Mouse (Mus musculus): ENCODE data around the gene Bicd2.

The Bicd2 gene

DNA sequence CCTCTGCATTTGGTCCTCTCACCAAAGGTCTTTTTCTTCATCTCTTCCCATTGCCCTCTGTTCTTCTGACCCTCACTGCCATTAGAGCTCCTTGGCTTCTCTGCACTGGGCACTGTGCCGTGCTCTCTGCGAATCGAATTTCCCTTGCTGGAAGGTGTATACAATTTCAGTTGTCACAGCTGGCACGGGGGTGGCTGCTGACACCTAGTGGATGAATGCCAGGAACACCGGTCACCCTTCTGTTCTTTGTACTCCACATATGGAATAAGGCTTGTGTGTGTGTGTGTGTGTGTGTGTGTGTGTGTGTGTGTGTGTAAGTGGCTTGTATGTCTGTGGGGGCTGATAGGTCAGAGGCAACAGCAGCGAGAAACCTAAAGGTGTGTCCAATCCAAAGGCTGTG, 58.8 kb downstream of the Bicd2 start:
- DNase-seq (ENCODE audit: low read depth): peak; percentile 11

DNA sequence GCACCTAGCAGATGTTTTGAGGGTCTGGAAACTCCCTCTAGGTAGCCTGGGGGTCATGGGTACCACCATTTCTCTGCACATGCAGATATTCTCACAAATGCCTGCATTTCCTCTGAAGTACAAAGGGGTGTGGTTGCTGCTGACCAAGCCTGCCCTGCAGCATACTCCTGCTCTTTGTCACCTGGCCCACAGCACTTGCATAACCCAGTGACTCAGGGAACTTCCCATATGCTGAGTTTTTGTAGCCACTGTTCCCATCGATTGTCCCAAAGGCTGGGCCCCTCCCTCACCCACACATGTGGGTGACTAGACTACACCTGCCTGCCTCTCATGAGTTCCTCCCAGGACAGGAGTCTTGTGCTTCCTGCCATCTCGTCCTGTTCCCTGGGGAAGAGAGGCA, 61.2 kb downstream of the Bicd2 start:
- peak; percentile 27 for DNase-seq (ENCODE audit: low read depth)

DNA sequence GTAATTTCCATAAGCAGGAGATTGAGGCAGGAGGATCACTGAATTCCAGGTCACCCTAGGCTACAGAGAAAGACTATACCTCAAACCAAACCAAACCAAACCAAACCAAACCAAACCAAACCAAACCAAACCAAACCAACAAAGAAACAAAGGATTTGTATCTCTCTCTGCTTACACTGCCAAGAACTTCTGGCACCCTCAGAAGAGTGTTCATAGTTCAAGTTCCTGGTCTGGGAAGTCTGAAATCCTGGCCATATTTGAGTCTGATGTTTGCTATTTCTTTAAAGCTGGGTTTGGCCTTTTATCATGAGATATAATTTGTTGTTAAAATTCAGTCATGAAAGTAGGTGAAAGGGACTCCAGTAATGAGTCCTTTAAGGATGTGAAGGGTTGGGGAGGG, 66.4 kb downstream of the Bicd2 start:
- no peak for DNase-seq (ENCODE audit: low read depth)

DNA sequence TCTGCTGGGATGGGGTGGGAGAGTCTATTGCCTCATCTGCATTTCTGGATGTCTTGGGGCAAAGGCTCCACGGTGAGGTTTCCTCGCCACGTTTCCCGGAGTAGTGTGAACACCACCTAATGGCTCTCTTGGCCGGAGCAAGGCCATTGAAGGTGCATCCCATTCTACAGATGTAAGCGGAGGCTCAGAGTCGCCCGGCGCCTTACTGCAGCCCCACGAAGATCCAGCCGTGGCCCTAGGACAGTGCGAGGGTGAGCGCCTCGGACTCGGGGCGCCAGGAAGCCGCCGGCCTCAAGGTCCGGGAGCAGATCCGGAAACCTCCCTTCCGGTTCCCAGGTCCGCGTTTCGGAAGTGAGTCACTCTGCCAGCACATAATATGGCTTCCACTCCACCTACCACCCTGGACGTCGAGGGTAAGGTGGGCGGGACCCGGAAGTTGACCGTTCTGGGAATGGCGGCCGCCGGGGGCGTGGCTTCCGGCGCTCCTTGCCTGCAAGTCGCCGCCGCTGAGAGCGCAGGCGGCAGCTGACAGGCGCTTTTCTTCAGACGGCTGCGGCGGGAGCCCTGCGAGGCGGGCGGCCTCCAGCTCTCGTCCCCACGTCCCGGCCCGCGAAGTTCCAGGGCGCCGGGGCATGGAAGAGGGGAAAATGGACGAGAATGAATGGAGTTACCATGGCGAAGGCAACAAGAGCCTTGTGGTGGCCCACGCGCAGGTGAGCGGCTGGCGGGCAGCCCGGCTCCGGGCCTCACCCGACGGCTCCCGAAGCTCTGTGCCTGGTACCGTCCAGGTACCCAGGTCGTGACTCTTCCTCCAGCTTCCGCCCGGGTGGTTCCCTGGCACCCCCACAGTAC, 79.6 kb downstream of the Bicd2 start, which contains the start of gene Ippk:
Gene Ippk (plus strand): TSS at position 496 of the 852 bp plus-strand sequence.
- peak; percentile 98 for DNase-seq (ENCODE audit: low read depth)

DNA sequence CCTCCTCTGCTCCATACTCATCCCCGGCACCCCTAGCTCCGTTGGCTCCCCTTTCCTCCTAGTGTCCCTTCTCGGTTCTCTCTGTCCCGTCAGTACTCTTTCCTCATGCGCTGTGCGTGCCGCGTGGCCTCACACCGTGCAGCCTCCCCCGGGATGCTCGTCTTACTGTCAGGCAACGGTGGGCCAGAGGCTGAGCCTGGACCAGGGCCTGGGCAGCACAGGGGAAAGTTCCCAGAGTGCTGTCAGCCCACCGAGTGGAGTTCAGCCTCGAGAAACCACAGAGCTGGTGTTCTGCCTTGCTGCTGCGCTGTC, 80.2 kb downstream of the Bicd2 start:
- DNase-seq (ENCODE audit: low read depth): peak; percentile 28

DNA sequence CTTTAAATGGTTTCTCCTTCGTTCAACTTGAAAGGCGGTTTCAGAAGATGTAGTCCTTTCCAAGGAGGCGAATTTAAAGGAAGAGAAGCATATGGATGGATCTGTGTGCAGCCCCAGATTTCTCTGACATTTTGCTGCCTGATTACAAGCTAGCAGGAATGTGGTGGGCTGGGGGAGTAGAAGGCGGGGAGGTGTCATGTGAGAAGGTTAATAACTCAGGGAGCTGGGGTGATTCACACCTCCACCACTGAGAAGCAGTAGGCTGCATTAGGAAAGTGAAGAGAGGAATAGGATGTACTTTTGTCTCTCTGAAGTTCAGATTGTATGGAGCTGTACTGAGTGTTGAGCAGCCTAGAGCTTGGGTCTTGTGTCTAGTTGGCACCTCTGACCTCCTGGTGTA, 80.6 kb downstream of the Bicd2 start:
- DNase-seq (ENCODE audit: low read depth): peak; percentile 14

DNA sequence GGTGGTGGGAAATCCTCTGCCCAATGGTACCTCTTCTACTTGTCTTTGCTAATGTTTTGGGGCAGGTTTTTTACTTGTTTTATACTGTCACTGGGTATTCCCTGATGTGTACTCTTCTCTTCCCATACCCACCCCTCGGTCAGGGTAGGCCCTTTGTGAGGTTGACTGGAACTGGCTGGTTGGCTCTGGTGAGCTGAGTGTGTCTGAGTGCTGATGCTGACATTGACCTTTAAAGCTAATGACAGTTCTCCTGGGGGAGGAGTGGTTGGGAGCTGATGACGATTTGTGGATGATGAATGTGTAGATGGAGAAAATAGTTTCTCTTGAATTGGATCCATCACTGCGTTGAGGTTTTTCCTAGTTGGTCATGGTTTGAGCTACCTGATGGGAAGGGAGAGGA, 85.4 kb downstream of the Bicd2 start:
- DNase-seq (ENCODE audit: low read depth): no peak

DNA sequence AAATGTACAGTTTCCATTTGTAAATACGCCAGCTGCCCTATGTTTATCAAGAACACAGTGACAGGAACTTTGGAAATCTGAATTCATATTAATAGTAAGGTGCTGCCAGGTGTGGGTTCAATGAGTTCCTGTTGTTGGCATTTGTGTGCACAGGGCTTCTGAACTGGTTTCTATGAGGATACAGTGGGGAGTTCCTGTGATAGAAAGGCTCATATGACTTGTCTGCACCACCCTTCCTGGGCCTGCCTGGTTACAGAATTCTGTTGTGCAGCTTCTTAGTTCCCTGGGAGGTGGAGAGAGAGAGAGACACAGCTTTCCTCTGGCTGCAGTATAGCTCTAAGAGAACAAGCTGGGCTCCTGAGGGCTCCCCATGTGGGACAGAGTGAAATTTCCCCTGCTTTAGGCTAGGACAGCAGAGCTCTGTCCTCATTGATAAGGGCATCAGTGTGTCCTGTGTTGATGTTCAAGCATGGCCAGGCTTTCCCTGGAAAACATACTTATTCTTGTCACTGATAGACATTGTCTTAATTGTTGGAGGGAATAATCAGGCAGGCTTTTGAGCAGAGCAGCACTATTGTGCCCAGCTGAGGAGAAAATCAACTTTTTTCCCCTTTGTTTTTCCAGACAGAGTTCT, 86.8 kb downstream of the Bicd2 start:
- no peak for DNase-seq (ENCODE audit: low read depth)

DNA sequence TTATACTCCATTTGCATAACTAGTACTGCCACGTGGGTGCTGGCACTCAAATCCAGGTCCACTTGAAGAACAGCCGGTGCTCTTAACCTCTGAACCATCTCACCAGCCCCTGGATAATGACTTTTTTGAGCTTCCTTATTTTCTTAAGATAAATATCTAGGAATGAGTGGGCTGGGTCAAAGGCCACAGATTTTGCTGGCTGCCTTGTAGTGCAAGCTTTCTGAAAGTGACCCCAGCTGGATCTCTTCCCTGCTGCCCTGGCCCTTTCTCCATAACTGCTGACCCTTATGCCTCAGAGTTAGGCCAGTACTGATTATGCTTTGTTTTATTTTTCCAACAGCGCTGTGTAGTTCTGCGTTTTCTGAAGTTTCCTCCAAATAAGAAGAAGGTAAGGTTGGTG, 89.1 kb downstream of the Bicd2 start:
- DNase-seq (ENCODE audit: low read depth): no peak

DNA sequence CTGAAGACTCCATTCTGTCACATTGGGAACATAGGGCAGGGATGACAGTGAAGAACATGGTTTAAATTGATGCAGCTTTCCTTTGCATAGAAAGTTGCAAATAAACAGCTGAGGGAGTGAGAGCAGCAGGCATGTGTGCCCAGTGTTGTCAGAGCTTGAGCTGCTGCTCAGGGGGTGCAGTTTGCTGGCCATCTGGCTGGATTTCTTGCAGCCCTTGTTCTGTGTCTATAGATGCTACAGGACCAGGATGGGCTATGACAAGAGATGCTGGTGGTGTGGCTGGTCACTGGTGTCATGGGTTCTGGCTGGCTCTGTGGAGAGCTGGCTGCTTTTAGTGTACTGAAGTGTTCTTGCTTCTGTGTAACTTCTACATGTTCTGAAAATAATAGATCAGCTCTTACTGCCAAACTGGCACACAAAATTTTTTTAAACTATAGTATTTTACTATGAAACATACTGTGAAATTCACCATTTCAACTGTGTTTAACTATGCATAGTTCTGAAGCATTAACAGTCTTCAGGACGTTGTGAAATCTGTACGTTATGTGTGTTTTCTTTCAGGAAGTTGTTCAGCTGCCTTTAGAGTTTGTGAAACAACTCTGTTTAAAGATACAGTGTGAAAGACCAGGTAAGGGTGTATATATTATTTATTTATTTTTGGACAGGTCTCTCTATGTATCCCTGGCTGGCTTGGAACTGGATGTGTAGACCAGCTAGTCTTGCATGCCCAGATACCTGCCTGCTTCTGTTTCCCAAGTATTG, 92.1 kb downstream of the Bicd2 start:
- DNase-seq (ENCODE audit: low read depth): no peak

DNA sequence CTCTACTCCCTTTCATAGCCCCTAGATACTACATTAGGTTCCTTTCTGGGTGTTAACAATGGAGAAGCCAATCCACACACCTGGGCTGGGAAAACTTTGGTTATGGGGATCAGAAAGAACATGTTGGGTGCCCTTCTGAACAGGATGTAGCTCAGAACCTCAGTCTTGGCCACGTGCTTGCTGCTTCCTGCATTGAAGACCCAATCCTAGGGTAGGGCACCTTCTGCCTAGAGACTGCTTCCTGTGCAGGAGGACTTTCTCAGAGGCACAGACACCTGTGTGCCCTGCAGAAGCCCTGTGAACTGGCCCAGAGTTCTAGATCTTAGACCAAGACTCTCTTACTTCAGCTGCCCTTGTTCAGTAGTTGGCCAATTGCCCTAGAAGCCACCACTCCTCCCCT, 94.4 kb downstream of the Bicd2 start:
- DNase-seq (ENCODE audit: low read depth): no peak

DNA sequence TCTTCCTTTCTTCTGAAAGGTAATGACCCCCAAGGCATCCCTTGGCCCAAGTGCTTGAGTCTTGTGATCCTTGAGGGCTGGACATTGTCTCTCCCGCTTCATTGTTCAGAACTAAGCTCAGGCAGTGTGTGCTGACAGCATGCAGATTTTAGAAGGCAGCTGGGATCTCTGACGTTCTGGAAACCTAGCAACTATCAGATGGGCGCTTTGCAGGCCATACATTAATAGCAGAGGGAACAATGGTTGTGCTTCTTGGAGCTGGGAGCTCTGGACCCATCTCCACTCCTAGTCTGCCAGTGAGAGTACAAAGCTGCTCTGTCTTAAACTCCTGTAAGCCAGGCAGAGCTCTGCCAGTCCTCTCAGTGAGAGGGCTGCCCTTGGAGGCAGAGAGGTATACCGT, 94.8 kb downstream of the Bicd2 start:
- DNase-seq (ENCODE audit: low read depth): no peak
